Mouse (Mus musculus): ENCODE measurements around the gene Faf1. TPM values are rescaled to one million over a fixed set of nuclear protein-coding genes. Genes with fewer than 3 reads are reported as not detected.

Gene Faf1
- polyA plus RNA-seq, 1 experiment from 2014 or later = 27.4 TPM

DNA sequence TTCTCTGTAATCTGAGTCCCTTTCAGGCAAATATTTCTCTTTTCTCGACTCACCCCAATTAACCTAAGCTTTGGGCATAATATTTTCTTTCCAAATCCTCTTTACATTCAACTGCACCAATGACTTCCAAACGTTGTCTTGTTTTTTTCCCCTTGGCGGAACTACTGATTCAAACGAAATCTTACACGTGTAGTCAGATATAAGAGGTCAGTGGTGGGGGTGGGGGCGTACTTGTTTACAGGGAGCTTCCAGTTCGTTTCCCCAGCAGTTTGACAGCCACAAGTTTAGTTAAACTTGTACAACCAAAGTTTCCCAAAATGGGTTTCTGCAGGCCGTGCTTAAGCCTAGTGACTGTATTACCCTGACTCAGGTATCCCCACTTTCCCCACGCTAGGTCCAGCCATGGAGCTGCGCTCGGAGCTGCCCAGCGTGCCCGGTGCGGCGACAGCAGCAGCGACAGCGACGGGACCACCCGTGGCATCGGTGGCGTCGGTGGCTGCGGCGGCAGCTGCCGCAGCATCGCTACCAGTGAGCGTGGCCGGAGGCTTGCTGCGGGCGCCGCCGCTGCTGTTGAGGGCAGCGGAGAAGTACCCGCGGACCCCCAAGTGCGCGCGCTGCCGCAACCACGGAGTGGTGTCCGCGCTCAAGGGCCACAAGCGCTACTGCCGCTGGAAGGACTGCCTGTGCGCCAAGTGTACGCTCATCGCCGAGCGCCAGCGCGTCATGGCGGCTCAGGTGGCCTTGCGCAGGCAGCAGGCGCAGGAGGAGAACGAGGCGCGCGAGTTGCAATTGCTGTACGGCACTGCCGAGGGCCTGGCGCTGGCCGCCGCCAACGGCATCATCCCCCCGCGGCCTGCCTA, 303.3 kb downstream of the Faf1 start:
- Histone ChIP-seq H3K4me3 (peak overlapping the region; percentile 60), H3K27me3 (replicated peaks; ENCODE audit: low read depth, poor library complexity, severe bottlenecking) (peaks cover 100% of the 10 kb centered on the region), H3K27ac (replicated peaks) (peak overlapping the region; percentile 72), H3K9me3 (peaks cover 4% of the 10 kb centered on the region; the same call in 1 of the 2 replicates), H3K4me1 (peaks cover 53% of the 10 kb centered on the region), H3K36me3 (replicated peaks) (no peaks in the 10 kb centered on the region)
- peak; percentile 72 for DNase-seq (ENCODE audit: low spot score)
- under 1% methylated on average over 66 of the region's 66 CpGs for WGBS

DNA sequence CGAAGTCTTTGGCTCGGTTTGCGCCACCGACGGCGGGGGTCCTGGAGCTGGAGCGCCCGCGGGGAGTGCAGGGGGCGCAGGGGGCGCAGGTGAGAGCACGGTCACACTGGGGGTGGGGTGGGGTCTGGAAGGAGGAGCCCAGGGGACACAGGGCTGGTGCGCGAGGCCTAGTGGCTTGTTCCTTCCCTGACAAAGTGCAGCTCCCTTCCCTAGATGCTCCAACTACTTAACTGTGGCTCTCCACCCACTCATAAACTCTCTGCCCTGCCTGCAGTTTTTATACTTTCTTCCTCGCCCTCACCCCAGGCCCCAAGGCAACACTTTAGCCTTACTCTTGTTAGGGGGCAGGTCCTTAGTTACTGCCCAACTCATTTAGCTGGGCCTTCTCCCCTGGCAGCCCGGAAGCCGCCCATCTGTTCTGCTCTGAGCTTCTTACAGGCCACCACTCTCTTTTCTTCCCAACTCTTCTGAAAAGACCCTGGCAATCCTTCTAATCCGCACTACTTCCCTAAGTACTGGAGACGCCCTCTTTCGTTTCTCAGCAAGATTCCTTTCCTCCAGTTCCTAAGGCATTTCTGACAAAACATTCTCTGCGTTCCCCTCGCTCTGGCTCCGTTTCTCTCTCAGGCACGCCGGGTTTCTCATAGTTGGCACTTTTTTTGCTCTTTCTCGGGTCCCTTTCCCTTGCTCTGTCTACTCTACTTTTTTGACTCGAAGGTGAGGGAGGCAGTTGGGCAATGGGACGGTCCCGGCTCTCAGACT, 304.1 kb downstream of the Faf1 start:
- Histone ChIP-seq H3K9me3 (peaks cover 3% of the 10 kb centered on the region; the same call in 1 of the 2 replicates), H3K36me3 (replicated peaks) (no peaks in the 10 kb centered on the region), H3K4me1 (peaks cover 55% of the 10 kb centered on the region), H3K4me3 (peak overlapping the region; percentile 60), H3K27ac (replicated peaks) (peak overlapping the region; percentile 72), H3K27me3 (replicated peaks; ENCODE audit: low read depth, poor library complexity, severe bottlenecking) (peaks cover 100% of the 10 kb centered on the region)
- no peak for DNase-seq (ENCODE audit: low spot score)
- WGBS = 1% methylated on average over 29 of the region's 29 CpGs

DNA sequence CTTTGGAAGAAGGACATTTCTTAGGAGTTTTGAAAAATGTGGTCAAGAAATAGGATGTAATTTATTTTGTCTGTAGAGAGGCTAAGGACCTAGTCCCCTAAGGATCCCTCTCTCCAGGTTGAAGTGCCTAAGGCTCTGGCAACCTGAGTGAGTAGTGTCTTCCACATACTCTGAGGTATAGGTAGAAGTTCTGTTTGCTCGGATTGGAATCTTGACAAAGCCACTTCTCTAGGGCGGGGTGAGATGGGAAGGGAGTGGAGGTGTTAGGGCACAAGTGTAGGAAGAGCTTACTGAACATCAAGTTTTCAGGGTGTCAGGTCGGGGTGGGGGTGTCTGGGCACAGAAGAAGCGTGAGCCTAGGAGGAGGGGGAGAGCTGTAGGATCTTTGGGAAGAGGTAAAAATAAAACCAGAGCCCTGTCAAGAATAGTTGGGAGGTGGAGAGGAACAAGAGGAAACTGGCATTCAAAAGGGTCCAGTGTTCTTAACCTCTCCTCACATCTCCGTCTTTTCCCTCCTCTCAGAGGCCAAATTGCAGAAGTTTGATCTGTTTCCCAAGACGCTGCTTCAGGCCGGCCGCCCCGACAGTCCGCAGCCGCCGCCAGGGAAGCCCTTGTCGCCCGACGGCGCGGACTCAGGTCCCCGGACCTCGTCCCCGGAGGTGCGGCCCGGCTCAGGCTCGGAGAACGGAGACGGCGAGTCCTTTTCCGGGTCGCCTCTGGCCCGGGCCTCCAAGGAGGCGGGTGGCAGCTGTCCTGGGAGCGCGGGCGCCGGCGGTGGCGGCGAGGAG, 304.9 kb downstream of the Faf1 start:
- peaks cover 55% of the 10 kb centered on the region for H3K4me1 ChIP-seq
- peak overlapping the region; percentile 60 for H3K4me3 ChIP-seq
- peak; percentile 41 for DNase-seq (ENCODE audit: low spot score)
- H3K27me3 ChIP-seq (replicated peaks; ENCODE audit: low read depth, poor library complexity, severe bottlenecking) = peaks cover 100% of the 10 kb centered on the region
- WGBS = under 1% methylated on average over 37 of the region's 37 CpGs
- peak overlapping the region; percentile 76 for H3K27ac ChIP-seq (replicated peaks)
- no peaks in the 10 kb centered on the region for H3K36me3 ChIP-seq (replicated peaks)
- H3K9me3 ChIP-seq = no peaks in the 10 kb centered on the region

DNA sequence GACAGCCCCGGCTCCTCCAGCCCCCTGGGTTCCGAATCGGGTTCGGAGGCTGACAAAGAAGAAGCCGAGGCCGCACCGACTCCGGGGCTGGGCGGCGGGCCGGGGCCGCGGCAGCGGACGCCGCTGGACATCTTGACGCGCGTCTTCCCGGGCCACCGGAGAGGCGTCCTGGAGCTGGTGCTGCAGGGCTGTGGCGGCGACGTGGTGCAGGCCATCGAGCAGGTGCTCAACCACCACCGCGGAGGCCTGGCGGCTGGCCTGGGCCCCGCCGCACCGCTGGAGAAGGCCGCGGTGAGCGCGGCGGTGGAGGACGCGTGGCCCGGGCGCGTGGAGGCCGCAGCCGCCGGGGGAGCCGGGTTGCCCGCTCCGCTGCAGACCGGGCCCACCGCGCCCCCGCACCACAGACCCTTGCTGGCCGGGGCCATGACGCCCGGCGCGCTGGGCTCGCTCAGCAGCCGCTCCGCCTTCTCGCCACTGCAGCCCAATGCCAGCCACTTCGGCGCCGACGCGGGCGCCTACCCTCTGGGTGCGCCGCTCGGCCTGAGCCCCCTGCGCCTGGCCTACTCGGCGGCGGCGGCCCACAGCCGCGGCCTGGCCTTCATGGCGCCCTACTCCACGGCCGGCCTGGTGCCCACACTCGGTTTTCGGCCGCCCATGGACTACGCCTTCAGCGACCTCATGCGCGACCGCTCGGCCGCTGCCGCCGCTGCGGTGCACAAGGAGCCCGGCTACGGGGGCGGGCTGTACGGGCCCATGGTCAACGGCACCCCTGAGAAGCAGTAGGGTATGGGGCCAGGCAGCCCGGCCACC, 305.7 kb downstream of the Faf1 start:
- H3K36me3 ChIP-seq (replicated peaks) = no peaks in the 10 kb centered on the region
- peaks cover 55% of the 10 kb centered on the region for H3K4me1 ChIP-seq
- under 1% methylated on average over 99 of the region's 99 CpGs for WGBS
- H3K9me3 ChIP-seq = no peaks in the 10 kb centered on the region
- peak overlapping the region; percentile 60 for H3K4me3 ChIP-seq
- peaks cover 100% of the 10 kb centered on the region for H3K27me3 ChIP-seq (replicated peaks; ENCODE audit: low read depth, poor library complexity, severe bottlenecking)
- DNase-seq (ENCODE audit: low spot score) = peak; percentile 72
- H3K27ac ChIP-seq (replicated peaks) = peak overlapping the region; percentile 76

DNA sequence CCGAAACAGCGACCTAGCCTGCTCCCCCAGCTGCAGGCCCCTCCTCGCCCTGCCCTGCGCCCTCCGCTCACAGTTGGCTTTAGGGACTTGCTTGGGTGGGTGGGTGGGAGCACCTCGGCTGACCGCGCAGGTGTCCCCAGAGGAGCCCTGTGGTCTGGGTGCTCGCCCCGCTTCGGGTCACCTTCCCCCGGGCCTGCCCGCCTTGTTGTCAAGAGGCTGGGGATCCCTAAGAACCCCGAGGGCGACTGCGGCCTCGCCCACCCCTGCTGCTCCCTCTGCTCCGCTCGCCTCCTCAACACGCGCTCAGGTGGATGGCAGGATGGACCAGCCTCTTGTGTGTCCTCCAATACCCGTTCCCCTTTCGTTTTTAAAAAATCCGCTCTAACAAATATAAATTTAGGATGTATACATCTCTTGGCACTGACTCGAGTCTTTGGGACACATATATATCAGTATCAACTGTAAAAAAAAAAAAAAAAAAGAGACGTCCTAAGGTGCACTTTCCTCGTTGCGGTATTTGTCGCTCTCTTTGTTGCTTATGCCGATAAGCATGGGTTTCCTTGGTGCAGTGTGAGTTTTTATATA, 306.4 kb downstream of the Faf1 start:
- Histone ChIP-seq H3K4me1 (peaks cover 48% of the 10 kb centered on the region), H3K27me3 (replicated peaks; ENCODE audit: low read depth, poor library complexity, severe bottlenecking) (peaks cover 100% of the 10 kb centered on the region), H3K27ac (replicated peaks) (peak overlapping the region; percentile 76; the same call in 1 of the 2 replicates), H3K9me3 (no peaks in the 10 kb centered on the region), H3K4me3 (peak overlapping the region; percentile 60), H3K36me3 (replicated peaks) (no peaks in the 10 kb centered on the region)
- WGBS = 3% methylated on average over 30 of the region's 30 CpGs
- peak; percentile 55 for DNase-seq (ENCODE audit: low spot score)

DNA sequence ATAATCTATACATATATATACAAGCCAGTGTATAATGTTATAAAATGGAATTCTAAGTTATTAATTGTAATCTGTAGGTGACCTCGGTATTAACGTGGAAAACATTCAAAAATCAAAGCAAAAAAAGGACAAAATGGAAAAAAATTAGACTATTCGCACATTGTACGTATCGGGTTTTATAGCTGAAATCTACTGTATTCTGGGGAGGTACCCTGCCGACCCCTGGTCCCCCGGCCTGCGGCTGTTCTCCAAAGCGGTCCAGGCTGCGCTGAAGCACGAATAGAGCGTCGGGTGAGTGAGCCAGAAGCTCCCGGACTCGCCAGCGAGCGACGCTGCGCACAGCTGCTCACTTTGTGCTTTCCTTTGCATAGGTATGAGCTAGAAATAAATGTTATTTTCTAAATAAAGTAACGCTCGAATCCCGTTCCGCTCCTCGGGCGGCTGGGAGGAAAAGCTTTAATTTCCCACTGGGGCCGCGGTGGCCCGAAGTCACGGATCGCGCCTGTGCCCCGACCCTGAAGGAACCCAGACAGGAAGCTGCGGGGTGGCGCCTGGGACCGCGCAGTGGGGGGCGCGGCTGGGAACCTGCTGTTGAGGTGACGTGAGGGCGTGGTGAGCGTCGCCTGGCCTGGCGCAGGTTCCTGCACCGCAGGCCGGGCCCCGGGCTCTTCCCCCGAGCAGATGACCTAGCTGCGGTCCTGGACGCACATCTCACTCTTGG, 307.1 kb downstream of the Faf1 start:
- peaks cover 41% of the 10 kb centered on the region for H3K4me1 ChIP-seq
- H3K27ac ChIP-seq (replicated peaks) = peak overlapping the region; percentile 51; the same call in 1 of the 2 replicates
- H3K27me3 ChIP-seq (replicated peaks; ENCODE audit: low read depth, poor library complexity, severe bottlenecking) = peaks cover 100% of the 10 kb centered on the region
- no peaks in the 10 kb centered on the region for H3K9me3 ChIP-seq
- H3K4me3 ChIP-seq = peak overlapping the region; percentile 43
- peak; percentile 61 for DNase-seq (ENCODE audit: low spot score)
- H3K36me3 ChIP-seq (replicated peaks) = no peaks in the 10 kb centered on the region
- WGBS = 1% methylated on average over 49 of the region's 49 CpGs

DNA sequence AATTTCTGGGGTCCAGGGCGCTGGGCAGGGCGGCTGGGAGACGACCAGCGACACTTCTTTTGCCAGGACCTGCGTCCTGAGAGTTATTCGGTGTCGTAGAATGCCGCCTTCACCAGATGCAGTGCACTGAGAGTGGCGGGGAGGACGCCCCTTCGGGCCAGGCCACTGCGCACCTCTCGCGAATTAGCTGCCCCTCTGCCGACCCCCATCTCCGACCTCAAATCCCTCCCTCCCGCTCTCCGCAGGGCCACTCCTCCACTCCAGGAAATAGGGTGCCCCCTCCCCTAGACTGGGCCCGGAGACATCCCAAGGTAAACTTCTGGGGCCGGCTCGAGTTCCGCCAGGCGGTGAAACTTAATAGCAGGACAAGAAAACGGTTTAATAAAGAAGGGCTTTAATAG, 307.6 kb downstream of the Faf1 start:
- Histone ChIP-seq H3K4me3 (peak overlapping the region; percentile 43), H3K9me3 (no peaks in the 10 kb centered on the region), H3K36me3 (replicated peaks) (no peaks in the 10 kb centered on the region), H3K27me3 (replicated peaks; ENCODE audit: low read depth, poor library complexity, severe bottlenecking) (peaks cover 100% of the 10 kb centered on the region), H3K4me1 (peaks cover 40% of the 10 kb centered on the region), H3K27ac (replicated peaks) (peak overlapping the region; percentile 51; the same call in 1 of the 2 replicates)
- under 1% methylated on average over 24 of the region's 24 CpGs for WGBS
- DNase-seq (ENCODE audit: low spot score) = peak; percentile 58

DNA sequence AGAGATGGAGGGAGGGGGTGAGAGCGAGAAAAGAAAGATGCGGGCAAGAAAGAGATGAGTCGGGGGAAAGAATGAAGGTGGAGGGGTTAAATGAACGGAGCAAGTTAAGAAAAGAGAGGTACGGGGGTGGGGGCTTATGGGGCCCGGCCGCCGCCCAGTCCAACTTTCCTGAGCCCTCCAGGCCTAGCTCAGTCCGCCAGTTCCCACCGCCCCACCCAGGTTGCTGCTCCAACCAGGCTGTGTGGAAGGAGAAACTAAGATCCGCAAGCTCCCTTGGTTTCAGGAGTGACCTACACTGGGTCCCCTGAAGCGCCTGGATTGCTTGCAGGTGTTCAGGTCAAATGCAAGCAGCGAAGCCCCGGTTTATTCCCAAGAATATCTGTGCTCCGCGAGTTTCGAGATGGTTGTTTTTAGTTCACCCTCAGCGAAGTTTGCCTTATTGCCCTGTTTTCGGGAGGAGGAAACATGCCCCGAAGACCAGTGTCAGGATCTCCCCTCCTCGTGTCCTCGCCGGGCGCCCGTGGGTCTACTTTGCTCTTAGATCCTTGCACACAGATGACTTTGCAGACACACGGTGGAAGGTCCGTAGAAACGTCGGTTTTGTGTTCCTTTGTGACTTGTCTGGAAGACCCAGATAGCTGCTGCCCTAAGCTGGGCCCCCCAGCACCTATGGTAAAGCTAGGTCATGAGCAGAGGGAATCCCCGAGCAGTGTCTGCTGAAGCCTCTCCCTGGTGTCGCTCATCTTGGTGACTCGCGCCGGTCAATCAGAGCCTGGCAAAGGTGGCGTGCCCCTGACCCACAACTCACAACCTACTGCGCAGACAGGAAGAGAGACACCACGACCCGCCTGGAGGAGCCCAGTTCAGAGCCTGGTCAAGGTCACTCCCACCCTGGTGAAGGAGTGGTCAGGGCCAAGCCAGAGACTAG, 308.4 kb downstream of the Faf1 start:
- Histone ChIP-seq H3K27me3 (replicated peaks; ENCODE audit: low read depth, poor library complexity, severe bottlenecking) (peaks cover 100% of the 10 kb centered on the region), H3K9me3 (no peaks in the 10 kb centered on the region), H3K4me1 (peaks cover 38% of the 10 kb centered on the region), H3K4me3 (peak overlapping the region; percentile 43; the same call in 1 of the 2 replicates), H3K36me3 (replicated peaks) (no peaks in the 10 kb centered on the region), H3K27ac (replicated peaks) (peak overlapping the region; percentile 54; the same call in 1 of the 2 replicates)
- WGBS = 2% methylated on average over 38 of the region's 38 CpGs
- peak; percentile 59 for DNase-seq (ENCODE audit: low spot score)

DNA sequence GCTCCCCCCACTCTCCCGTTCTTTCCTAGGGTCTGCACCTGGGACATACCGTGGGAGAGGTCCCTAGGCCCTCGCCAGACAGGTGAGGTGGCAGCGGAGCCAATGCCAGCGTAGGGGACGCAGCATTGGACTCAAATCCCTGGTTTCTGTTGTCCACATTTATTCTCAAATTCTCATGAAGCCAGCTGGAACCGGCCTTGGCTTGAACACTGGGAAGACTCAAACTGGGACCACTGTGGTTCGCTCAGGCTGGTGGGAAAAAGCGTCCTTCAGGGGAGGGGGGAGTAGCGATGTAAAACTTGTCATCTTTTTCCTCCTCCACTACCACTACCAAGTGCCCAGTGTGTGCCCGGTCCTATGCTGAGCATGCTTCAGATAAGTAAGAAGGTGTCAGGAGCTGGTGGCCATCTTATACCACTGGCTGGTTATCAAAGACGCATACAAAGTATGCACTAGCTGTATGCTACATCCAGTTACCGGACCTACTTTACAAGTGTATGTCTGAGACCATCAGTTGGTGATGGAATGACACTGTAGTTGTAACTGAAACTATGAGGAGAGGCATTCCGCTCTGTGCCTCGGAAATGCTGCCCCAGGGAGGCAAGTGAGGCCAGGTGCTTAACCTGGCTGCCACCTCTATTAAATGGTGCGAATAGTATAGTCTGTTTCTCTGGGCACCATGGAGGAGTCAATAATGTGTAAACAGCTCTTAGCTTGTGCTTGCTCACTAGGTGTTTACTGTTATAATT, 309.2 kb downstream of the Faf1 start:
- WGBS = 3% methylated on average over 16 of the region's 16 CpGs
- H3K4me3 ChIP-seq = peak overlapping the region; percentile 43; the same call in 1 of the 2 replicates
- H3K27me3 ChIP-seq (replicated peaks; ENCODE audit: low read depth, poor library complexity, severe bottlenecking) = peaks cover 100% of the 10 kb centered on the region
- no peaks in the 10 kb centered on the region for H3K36me3 ChIP-seq (replicated peaks)
- H3K9me3 ChIP-seq = no peaks in the 10 kb centered on the region
- no peak overlapping the region for H3K27ac ChIP-seq (replicated peaks)
- peak; percentile 49 for DNase-seq (ENCODE audit: low spot score)
- H3K4me1 ChIP-seq = peaks cover 30% of the 10 kb centered on the region
